Mouse (Mus musculus) mammary gland, adult 2 months (tissue): Measurements from ENCODE around the gene Atp6v1e2. TPM values are rescaled to one million over a fixed set of nuclear protein-coding genes. Genes with fewer than 3 reads are reported as not detected.

Experiments used
- polyA plus RNA-seq: library from polyadenylated mRNA; depleted of rRNA; stranded (reverse); fragments of >200 nt; gene quantifications from 2 replicates; pipeline ENCODE4 v1.2.3, GENCODE M21; 2012; ENCODE audit warnings: low replicate concordance; rRNA removed

Atp6v1e2 gene
- not detected in 2 replicates for polyA plus RNA-seq

GRCm38 (mm10) chr17:86947840-86948796 lies at the start of gene Atp6v1e2:
Gene Atp6v1e2 (minus strand): TSS chr17:86947897.

GRCm38 (mm10) chr17:86962894-86963585 lies 15.3 kb upstream of the Atp6v1e2 start, which contains the start of gene Rhoq:
Gene Rhoq (plus strand): TSS chr17:86963082.

GRCm38 (mm10) chr17:86917048-86917447 lies 30.6 kb downstream of the Atp6v1e2 start, which contains the start of gene Tmem247:
Gene Tmem247 (plus strand): TSS chr17:86917348.

Other genes starting within 250 kb of the Atp6v1e2 start
- 68.6 and 86.4 TPM in 2 replicates for gene Epas1, start 194.2 kb downstream of the Atp6v1e2 start, polyA plus RNA-seq
- not detected in 2 replicates for gene Tmem247, start 30.5 kb downstream of the Atp6v1e2 start, polyA plus RNA-seq
- gene Rhoq, start 15.2 kb upstream of the Atp6v1e2 start, polyA plus RNA-seq, result 51.2 and 95.2 TPM in 2 replicates
- 2.0 and 4.3 TPM in 2 replicates for gene Pigf, start 77.5 kb upstream of the Atp6v1e2 start, polyA plus RNA-seq
- 6.1 and 23.7 TPM in 2 replicates for gene Cript, start 77.7 kb upstream of the Atp6v1e2 start, polyA plus RNA-seq
- 11.6 and 12.2 TPM in 2 replicates for gene Socs5, start 159.8 kb upstream of the Atp6v1e2 start, polyA plus RNA-seq